Mouse (Mus musculus) monocyte, adult 5-6 weeks (primary cell): ENCODE results near the gene Sv2b. TPM values are rescaled to one million over a fixed set of nuclear protein-coding genes. Genes with fewer than 3 reads are reported as not detected.
A peak's percentile ranks its signal among the peaks of the same experiment; 100 is the strongest.

ENCODE experiments used
- ATAC-seq: fragments of 153-309, 156-312 bp; replicated peaks from 2 replicates; pipeline ENCODE4 v1.8.0; 2017; ENCODE audit warnings: mild to moderate bottlenecking; ENCODE audit not compliant: low TSS enrichment, insufficient number of reproducible peaks, severe bottlenecking, poor library complexity, low FRiP score
- total RNA-seq: library from RNA; stranded (forward); fragments of 200-1000, 200-491, 200-594 nt; gene quantifications from 3 replicates; pipeline ENCODE4 v1.2.3, GENCODE M21; 2017

Gene Sv2b
- total RNA-seq, 1 experiment from 2014 or later, result 0.10 TPM

DNA sequence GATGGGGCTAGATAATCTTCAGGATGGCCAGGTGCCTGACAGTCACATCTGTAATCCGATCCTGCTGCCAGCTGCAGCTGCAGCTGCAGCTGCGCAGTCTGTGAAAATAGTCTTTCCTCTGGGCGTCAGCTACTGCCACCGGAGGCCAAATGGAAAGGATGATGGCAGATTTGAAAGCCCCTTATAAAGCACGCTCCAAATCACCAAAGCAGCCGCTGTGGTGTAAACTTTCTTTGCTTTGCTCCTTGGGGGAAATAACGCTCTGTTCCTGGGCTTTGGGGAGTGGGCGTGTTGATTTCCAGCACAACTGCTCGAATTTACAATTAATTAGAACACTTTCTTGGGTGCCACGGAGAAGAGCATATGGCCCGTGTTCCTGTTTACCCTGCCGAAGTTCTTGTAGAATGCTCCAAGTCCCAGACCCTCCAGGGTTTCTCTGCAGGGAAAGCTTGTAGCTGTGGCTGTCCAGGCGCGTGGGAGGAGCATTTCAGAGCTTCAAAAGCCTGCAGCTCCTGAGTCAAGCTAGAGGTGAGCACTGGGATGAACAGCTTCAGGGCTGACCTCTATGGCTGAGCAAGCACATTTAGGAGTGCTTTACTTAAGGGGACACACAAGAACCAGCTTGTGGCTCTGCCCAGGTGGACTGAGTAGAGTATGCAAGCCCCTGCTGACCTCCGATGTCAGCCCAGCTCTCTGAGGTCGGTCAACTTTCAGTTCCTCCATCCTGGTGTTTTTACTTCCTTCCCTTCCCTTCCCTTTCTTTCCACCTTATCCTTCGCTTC is 167.0 kb downstream of the Sv2b start:
- ATAC-seq, result peak; percentile 60

DNA sequence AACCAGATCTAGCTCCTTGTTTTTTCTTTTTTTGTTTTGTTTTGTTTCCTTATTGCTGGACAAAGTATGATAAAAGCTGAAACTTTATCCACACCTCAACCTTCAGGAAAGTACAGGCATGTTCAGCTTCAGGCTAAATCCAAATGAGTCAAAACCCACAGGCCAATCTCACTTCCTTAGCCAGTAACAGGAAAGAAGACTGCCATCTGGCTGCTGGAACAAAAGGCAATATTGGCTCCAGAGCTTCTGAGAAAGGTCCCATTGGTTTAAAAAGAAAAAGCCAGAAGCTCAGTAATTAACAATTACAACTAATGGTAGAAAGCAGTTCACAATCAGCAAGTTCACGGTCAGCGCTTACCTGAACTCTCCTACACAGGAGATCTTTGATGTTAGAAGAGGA is 169.8 kb downstream of the Sv2b start:
- no peak for ATAC-seq

DNA sequence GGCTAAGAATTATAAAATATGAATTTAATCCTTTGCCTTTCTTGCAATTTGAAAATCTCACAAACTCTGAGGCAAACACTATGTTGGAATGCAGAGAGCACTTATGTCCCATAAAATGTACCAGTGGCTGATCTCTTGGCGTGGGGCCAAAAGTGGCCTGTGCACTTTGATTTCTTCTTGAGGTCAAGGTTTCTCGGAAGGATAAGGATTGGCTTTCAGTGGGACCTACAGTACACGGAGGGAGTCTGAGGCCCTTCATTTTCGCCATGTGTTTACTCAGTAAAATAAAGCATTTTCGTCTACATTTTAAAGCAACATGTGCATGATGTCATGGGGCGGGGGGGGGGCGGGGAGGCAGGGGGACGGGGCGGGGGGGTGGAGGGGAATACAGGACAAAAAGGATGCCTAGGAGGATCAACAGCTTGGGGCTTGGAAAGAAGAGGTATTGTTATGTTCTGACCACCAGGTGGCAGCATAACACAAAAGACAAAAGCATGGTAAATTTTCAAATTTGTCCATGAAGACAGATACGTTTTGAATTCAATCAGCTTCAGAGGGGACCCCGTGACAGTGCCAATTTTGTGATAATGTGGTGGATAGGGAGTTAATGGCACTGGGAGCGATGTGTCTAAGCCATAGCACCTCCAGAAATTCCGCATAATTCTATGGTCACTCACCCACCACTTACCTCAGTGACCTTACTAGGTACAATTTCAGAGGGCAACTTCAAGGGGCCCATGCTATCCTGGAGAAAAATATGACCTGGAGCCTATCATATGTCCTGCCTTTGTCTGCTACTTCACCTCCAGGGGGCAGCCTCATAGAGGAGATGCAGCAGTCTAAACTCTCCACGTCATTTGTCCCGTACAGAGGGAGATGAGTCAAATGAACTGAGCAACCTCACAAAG is 174.1 kb downstream of the Sv2b start:
- ATAC-seq, result 0 out of 2 replicates have a peak, but pooled peaks have one; percentile 42

DNA sequence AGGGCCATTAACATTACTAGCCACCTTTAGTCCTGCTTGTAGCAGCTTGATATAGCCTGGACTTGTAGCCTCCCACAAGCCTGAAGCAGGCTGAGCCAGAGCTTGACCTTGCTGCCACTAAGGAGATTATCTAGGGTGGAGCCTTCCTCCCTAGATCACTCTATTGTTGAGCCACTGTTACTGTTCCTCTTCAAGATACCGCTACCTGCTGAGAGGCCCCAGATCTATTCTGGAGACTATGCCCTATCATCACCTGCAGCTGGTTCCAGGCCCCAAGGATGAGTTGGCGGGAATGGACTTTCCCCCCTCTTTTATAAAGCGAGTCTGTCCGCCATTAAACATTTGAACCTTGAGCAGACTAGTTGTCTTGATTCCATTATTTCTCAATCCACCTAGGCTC is 181.0 kb downstream of the Sv2b start:
- no peak for ATAC-seq

DNA sequence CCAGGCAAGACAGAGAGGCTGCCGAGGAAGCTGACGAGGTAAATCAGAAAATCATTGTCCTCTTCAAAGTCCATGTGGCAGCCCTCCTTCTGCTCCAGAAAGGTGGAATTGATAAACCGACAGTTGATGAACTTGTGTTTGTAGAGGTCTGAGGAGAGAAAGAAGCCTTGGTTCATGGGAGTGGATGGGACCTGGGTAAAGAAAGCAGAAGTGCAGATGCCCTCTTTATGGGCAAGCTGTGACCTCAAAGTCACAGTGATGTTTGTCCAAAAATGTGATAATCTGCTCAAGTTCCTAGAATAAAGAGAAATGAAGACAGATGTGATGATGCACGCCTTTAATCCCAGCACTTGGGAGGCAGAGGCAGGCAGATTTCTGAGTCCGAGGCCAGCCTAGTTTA is 185.0 kb downstream of the Sv2b start:
- no peak for ATAC-seq

DNA sequence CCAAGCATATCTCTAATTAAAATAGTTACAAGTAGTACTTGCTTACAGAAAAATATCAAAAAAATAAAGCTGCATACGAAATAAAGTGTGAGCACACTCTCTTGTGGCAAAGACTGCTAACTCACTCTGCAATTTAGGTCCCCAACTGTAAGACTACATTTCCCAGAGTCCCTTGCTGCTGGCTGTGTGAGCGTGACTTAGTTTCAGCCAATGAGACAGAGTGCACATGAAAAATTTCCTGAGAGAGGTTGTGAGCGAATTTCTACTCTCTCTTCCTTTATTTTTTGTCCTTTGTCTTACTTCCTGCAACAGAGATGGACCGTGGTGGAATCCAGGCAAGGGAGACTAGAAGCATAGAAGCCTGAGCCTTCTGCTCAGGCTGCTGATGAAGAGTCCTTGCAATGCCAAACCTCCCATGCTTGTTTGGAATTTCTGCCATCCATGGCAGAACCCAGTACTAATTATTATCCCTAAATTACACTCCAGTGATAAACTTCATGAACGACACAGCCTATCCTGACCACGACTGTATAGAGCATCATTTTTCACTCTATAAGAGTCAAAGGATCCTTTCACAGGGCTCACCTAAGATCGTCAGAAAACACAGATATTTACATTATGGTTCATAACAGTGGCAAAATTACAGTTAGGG is 190.9 kb downstream of the Sv2b start:
- peak; percentile 70 for ATAC-seq

DNA sequence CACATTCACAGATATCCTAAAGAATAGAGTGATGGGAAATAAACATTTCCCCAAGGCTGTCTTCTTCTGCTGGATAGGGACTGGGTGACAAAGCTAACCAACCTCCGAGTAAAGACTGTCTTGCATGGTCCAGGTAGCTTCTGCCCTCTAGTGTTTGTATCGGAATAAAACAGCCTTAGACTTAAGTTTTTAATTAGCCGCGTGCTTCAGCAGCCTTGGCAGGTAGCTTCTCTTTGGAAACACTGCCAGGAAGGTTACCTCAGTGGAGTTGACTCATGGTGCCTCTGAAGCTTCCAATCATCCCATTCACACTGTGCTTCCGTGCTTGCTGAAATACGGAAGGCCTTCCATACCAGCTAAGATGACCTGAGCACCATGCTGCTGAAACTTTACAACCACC is 198.4 kb downstream of the Sv2b start:
- ATAC-seq, result 0 out of 2 replicates have a peak, but pooled peaks have one; percentile 43

DNA sequence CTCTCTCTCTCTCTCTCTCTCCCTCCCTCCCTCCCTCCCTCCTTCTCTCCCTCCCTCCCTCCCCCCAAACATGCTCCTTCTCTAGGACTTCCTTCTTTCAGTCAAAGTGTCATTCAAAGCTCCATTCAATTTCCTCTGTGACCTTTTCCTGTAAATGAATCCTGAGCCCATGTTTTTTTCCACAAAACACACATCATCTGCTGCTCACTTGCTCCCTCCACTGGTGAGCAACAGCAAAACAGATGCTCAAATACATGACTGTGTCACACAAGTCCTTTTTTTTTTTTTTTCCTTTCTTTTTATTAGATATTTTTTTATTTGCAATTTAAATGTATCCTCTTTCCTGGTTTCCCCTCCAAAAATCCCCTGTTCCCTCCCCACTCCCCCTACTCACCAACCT is 201.6 kb downstream of the Sv2b start:
- ATAC-seq, result no peak

DNA sequence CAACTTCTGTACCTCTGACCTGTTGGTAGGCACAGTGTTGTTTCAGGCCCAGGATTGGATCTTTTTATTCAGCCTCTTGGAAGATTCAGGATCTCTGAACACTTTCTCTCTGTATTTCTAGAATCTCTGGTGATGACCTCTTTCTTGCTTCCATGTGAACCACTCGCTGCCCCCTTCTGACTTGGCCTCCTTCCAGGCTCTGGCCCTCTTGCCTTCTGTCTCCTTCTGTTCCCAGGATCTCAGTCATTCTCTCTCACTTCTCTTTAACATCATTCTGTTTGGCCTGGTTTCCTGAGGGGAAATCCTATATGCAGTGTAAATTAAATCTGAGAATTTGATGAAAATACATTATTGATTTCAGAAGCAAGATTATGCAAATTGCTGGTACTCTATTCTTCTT is 205.2 kb downstream of the Sv2b start:
- no peak for ATAC-seq

DNA sequence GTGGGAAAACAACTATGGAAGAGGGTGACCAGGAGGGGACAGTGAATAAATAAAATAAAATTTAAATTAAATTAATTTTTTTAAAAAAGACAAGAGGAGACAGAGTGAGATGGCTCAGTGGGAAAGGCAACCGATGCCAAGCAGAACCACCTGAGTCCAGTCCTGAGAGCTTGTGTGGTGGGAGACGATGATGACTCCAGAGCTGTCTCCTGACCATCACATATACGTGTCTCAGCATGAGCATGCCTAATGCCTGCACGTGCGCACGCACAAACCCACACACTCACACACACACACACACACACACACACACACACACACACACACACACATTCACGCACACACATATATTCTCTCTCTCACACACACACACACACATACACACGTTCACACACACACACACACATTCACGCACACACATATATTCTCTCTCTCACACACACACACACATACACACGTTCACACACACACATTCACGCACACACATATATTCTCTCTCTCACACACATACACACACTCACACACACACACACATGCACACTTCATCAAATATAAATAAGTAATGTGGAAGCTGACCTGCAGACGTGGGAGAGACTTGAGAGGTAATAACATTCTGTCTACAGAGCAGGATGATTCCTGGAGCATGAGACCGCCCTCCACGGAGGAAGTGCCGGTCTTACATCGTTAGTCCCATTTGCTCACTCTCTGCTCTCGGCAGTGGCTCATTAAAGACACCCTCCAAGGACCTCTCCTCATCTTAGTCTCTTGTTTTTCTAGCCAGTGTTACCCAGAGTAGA is 206.3 kb downstream of the Sv2b start:
- no peak for ATAC-seq

DNA sequence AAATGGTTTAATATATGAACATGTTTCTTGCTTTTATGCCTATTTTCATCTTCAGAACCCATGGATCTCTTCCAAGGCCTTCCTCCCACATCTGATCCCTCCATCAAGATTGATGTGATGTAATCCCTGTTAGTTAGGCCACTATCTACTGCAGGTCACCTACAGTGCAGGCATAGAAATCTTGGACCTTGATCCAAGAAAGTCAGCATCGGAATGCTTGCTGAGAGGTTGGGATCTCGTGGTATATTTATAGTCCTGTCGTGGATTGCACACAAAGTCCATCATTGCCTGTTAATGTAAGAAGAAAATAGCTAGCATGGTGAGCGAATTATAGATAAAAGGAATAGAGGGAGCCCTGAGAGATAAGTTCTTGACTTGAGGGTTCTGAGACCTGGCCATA is 223.6 kb downstream of the Sv2b start:
- no peak for ATAC-seq

DNA sequence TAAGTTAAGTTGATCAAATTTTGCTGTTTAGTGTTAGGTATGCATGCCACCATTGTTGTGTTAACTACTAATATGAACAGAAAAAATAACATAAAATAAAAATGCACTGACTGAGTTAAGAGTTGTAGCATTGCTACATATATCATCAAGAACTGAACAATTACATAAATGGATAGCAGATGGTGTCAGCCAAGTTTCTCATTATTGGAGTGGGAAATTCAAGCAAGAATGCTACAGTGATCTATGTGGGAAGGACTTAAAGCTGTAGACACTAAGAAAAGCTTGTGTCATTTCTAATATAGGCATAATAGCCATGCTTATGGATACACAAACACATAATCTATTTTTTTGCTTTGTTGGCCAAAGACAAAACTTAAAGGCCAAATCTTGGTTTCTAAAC is 228.9 kb downstream of the Sv2b start:
- no peak for ATAC-seq

DNA sequence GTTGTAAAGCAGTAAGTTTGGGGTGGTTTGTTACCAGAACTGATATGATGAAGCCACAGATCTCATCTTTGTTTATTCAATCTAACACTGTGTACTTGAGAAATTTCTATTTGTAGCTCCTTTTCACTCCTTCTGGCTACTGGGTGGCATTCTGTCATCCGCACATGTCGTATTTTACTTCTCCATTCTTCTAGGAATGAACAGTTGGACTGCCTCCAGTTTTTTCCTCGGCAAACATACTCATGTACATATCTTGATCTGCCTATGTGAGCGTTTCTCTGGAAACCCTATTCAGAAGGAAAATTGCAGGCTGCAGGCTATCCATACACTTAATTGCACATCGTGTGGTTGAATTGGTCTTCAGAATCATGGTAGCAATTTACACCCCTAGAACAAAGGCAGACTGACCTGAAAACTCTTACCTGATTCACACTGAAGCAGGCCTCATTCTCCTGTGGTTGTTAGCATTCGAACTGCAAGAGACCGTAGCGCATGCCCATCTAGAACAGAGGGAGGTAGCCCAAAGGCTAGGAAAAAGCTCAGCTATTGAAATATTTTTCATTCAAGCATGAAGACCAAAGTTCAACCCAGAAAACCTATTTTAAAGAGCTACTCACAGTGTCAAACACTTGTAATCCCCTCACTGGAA is 231.4 kb downstream of the Sv2b start:
- ATAC-seq, result no peak

Other genes starting within 250 kb of the Sv2b start
- 463 to 618 TPM (median 580 TPM) in 3 replicates for gene Akap13, start 146.3 kb upstream of the Sv2b start, total RNA-seq